Mouse (Mus musculus) embryo, embryonic 10.5 days (tissue): Measurements from ENCODE around the gene Tnip3.

Experiments used
- DNase-seq: peaks from one replicate; pipeline ENCODE4 v3.0.0-alpha.2; 2015; ENCODE audit warnings: low spot score

Tnip3 gene

DNA sequence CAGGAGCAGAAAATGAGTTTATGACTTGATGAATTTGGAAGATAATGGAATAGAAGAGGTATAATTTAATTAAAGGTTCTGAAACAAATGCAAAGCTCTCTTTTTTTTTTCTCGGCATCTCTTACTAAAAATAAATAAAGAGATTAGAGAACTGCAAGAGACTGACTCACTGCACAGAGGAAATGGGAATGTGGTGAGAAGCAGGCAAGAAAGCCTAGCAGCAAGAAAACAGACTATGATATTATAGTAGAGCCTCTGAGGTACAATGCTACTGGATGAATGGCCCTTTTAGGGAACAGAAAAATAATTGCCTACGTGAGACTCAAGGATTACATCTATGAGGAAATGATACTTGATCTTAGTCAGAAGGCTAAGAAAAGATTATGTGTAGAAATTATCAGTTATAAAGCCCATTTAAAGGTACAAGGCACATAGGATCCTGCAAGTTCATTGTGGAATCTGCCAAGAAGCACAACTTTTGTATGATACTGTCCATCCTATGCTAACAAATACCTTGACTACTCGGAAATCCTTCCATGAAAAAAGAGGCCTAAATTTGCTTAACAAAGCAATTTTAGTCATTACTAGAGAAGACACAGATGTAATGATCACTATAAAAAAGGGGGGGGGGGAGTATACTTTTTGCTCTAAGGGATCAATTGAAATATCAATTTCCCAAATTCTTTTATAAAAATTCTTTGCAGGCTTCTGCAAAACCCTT lies 60.4 kb downstream of the Tnip3 start:
- no peak for DNase-seq

DNA sequence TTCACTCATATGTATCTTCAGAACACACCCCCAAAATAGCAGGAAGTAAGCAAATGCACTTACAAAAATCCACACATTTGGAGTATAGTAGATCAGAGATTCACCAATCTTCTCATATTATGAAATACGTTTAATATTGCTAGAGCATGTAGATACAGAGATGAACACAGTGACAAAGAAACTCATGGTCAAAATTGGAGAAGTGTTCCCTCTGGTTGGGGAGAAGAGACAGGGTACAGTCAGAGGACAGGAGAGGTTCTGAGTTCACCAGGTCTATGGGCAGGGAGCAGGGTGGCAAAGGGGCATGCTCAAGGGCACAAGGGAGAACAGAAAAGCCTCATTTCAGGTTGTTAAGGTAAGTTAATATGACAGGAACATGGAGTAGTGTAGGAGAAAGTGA lies 63.7 kb downstream of the Tnip3 start:
- DNase-seq: no peak

DNA sequence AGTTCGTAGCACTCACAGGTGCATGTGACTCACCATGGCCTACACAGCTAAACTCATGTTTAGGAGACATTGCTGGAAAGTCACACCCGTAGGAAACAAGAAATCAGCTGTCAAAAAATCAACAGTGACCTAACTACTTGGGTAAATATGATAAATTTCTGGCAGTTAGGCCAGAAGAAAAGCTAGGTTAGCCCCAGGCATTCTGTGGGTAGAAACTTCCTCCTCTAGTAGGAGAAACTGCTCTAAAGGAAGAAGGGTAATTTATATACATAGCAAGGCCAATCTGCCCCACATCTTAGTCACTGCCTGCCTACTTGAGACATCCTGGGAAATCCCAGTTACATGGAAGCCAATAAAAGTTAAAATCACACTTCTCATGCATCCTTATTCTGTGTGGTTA lies 64.9 kb downstream of the Tnip3 start:
- DNase-seq: no peak

DNA sequence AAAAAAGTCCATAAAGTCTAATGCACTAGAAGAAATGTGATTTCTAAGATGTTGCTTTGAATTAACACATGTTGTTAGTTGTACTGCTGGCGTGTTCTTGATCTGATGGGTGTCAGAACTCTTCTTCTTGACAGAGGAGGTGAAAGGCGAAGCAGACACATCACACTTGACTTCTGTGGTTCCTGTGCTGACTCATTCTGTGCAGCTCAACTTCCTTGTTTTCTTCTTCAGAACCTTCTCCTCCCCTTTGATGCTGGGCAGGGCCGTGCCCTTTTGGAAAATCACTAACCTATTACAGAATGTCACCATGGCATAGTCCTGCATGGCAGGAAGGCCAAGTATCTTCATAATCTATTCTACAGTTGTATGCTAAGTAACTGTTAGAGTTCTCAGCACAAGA lies 69.1 kb downstream of the Tnip3 start:
- DNase-seq: no peak

DNA sequence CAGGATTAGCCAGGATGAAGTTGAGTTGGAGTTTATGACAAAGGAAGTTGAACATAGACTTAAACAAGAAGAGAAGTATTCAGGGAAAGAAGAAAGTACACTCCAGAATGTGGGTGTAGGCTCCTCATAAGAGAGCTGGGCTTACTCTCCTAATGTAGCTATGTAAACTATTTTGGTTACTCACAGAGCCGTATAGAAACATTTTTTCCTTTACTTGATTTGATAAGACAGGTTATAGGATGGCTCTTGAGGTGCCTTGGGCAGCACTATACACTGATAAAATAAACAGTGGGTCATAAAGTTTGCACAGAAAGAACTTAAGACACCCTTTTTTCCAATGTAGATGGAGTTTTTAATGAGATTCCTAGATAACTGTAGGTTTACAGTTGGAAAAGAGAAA lies 70.3 kb downstream of the Tnip3 start:
- DNase-seq: no peak

DNA sequence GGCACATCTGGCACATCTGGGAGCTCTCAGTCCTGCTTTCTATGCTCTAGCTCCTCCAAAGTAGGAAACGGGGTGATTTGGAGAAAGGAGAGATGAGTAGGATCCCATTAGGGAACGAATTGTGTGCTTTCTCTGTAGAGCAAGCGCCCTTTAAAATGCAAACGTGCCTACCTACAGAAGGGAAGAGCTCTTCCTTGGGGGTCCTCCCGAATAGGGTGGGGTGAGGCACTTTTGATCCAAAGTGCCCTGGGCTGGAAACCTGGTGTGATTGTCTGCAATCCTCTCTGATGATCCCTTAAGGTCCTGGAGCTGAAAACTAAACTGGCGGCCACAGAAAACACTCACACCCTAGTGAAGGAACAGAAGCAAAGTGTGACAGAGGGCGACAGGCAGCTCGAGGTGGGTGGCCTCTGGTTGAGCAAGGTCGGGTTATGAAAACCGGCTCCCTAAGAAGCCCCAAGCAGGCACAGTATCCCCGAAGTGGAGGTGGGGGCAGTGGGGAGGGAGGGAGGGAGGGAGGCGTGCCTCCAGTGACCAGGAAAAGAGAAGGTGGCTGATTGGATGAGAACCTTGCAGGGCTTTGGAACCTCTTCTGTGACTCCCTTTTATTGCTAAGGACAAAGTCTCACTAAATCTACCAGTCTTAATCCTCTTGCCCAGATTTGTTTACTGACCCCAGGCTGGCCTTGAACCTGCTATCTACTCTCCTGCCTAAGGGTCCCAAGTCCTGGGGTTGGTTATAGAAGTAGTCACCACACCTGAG lies 72.1 kb downstream of the Tnip3 start:
- DNase-seq: no peak

DNA sequence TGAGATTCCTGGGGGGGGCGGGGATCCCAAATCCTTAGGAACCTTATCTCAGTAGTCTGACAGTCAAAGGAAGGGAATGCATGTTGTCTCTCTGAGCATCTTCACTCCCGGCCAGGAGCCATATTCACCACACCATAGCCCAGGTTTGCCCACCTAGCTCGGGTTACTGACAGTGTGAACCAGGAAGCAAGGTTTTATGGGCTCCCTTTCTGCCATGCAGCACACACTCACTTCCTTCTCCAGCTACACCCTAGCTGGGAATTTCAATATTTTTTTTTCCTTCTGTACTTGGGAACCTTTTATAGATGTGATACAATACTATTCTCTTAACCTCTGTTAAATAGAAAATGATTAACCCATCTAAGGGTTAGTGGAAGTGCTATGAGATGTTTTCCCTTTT lies 73.4 kb downstream of the Tnip3 start:
- no peak for DNase-seq

DNA sequence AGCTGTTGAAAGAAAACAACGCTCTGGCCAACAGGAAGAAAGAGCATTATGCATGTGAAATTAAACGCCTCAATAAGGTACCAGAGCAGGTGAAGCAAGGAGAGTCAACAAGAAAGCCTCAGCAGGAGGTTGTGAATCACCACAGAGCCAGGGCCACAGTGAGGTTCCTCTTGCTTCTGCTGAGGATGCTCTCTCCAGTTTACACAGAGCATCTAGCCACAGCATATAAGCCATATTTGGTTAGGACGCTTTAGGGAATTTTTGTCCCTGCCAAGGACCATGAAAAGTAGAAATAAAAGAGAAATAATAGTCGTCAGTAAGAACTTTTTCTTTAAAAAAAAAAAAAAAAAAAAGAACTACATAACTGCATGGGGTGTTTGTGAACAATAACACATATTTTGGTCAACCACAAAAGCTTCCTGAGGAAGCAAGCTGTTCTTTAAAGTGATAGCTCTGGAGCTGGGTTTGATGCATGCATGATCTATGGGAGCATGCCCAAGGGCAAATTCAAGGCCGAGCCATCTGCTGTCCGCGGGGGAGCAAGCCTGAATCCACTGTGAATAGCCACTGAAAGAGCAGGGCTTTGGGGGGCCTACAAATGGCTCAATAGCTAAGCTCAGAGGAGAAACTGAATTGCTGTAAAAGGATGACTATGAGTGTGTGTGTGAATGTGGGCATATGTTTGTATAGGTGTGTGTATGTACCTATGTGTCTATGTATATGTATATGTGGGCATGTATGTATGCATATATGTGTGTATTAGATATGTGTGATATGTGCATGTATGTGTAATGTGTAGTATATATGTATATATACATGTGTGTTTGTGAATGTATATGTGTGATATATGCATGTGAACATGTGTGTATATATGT lies 75.0 kb downstream of the Tnip3 start:
- peak; percentile 6 for DNase-seq

DNA sequence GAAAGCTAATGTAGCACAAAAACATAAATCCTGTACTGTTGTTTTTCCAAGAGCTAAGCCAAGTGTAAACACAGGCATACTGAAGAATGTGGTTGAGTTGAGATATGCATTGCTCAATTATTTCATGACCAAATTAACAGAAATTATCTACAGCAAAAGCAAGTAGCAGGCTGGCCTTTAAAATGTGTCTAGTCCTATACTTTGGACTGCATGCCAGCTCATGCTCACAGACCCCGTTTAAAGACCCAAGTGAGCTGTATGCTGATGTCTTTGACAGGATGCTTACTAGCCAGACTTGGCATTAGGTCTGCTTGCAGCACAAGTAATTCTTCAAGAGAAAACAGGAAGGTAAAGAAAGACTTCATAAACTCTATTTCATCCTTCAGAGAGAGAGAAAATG lies 75.8 kb downstream of the Tnip3 start:
- DNase-seq: no peak

DNA sequence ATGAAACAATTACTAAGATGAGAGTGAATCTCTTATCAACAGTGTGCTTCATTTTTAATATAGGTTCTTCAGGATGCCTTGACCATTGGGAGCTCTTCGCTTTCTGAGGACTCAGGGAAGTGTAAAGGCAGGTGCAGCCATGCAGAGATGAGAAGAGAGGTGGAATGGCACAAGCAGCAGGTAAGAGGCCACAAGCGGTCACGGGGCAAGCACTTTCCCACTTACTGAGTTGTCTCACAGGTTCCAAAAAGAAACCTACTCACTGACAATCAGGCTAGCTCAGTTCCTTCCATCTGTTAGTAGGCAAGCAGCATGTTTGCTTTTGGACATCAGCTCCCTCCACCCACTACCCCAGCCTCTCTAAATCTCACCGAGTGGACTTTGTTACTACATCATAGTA lies 80.7 kb downstream of the Tnip3 start:
- DNase-seq: no peak

DNA sequence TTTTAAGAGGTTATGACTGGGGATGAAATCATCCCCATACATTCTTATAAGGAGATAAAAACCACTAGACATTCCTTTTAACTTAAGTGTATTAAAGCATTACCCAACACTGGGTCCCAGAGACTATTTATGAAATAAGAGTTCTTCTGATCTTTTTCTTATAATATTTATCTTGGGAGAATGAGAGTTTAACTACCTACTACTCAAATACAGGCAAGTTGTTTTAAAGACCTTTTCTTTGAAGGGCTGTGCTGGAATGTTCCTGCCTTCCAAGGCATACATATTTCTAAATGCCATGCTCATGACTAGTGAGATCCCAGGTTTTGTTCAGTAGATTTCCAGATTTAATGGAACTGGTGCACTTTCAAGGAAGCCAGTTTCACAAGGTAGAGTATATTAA lies 81.8 kb downstream of the Tnip3 start:
- no peak for DNase-seq

DNA sequence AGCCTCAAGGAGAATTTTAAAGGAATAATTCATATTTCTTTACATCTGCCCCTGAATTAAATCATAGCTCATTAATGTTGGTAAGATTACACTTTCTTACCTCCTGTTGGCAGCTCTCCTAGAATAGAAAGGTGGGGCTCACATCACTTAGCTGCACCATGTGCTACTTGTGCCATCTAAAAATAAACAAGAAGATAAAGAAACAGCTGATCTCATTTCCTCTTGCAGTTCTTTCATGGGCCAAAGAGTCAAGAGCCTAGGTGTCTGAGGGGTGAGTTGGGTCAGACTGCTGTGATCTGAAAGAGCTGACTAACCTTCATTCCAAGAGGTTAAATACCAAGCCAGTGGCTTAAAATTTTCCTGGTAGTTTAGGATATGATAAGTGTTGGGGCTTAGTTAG lies 86.7 kb downstream of the Tnip3 start:
- DNase-seq: no peak

DNA sequence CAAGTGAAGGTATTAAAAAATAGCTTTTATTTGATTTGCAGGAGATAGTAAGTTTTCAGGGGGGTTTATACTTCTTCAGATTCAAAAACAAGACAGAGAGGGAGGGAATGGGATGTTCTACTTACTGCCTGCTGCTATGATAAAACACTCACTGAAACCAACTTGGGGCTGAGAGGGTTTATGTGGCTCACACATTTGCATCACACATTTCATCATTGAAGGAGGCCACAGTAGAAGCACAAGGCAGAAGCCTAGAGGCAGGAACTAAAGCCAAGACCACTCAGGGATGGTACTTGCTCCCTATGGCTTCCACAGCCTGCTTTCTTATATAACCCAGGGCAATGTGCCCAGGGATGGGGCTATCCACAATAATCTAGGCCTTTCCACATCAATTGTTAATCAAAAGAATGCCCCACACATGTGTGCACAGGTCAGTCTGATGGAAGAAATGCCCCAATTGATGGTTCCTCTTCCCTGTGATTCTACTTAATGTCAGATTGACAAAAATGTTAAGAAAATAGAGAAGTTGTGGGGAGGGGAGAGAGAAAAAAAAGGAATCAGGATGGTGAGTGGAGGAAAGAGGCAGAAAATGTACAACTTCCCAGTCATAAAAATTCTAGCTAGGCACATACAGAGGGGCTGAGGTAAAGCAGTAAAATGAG lies 88.9 kb downstream of the Tnip3 start:
- DNase-seq: no peak

DNA sequence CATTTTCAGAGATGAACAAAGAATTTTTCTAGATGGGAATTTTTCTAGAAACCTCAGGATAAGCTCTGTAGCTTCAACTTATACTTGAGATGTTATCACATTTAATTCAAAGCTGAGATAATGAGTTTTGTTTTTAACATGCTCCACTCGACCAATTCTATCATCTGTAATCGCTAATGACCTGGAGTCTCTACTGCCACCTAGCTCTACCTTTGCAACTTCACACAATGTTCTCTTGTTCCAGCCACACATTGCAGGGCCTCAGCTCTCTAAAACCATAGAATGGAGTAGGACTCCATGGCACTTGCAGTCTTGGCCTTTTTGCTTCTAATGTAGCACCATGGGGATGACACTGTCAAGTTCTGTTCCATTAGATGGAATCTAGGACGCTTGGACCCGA lies 90.5 kb downstream of the Tnip3 start:
- no peak for DNase-seq

DNA sequence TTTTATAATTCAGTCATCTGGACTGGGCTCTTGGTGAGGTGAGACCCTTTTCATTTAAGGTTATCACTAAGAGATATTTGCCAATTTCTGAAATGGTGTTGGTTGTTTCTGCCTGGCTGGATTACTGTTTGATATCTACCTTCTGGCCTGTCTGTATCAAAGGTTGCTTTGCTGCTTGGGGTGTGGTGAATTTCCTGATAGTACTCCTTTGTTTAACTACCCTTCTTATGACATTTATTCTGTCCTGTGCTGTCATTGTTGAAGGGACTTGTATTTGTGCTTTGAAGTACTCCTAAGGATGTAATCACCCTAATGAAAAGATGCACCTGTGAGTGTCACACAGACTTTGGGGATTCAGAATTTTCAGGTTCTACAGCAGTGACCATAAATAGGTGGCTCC lies 96.1 kb downstream of the Tnip3 start:
- DNase-seq: no peak

DNA sequence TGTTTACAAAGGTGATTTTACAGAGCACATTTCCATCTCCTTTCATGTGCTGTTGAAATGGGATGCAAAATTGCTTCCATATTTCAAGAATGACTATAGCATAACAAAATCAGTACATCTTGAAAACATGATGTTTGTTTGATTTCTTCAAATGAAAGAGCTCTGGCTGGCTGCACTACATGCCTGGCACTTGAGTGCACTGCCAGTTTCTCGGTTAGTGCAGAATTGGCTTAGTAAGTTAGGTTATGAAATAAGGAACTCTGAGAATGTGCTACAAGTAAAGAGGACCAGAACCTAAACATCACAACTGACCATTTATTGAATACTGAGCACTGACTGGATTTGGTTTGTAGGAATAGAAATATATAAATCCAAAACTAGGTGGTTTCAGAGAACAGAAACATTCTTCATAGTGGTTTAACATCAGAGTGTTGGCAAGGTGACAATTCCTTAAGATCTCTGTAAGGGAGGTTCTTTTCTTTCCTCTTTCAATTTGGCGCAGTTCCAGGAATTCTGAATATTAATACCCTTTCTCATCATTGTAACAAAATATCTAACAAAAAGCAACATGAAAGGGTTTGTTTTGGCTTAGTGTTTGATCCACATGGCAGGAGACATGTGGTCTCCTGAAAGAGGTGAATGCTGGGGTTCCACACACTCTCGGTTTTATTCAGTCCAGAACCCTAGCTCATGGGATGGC lies 98.1 kb downstream of the Tnip3 start:
- DNase-seq: no peak

DNA sequence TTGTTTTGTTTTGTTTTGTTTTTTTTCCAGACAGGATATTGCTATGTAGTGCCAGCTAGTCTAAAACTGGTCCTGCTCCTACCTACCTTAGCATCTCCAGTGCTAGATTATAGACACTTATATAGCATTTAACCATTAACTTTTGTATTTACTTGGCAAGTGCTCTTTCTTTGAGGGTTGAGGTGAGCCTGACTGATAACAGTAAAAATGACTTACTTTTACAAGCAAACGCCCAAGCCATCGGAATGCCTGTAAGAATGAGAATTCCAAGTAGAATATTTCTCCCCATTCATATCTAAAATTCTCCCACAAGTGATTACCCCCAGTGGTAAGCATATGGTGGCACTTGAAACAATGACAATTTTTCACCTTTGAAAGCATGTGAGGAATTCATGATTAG lies 105.5 kb downstream of the Tnip3 start:
- DNase-seq: no peak

DNA sequence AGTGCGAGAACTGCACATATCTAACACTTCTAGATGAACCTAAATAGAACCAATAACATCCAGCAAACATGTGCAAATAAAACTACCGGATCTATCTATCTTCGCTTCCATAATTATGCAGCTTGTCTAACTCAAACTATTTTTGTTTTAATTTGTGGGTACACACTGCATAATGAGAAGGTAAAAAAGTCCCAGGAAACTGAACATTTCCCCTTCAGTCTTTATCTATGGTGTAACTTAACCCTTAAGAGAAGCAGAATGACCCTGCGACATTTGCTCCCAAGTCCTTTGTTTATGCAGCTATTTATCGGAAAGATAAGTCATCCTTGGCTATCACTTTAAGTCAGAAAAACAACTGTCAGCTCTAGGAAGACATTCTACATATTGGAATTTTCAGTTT lies 107.1 kb downstream of the Tnip3 start:
- no peak for DNase-seq

DNA sequence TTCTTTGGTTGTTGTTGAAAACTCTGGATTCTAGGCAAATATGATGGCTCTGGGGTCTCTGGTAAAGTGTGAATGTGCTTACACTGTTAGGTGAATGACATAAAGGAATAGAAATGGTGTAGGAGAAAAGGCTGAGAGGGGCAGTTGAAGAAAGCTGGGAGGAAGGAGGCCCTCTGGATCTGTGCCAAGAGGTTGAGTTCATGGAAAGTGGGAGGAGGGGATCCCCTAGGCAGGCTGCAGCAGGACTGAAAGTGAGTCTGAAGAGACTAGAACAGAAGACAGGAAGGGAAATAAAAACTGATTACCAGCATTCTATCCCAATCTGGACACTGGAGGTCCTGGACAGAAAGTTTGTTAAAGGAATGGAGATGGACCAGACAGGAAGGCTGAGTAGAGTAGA lies 117.3 kb downstream of the Tnip3 start:
- DNase-seq: no peak

DNA sequence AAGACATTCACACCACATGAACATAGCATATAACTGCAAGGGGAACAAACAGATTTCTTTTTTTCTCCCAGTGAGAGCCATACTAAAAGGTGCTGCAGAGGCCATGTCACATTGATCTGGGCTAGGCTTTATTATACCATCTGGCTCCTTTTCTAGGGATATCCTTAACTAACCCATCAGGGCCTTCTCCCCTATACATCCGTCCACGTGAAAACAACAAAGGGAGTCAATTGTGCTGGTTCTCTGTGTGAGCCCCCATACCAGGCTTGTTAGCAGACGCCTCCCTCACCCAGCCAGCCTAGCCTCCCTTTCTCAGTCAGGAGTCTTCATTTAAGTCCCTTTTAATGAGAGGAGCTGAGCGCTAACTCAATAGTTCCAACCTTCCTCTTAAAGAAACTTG lies 119.0 kb downstream of the Tnip3 start:
- DNase-seq: no peak

DNA sequence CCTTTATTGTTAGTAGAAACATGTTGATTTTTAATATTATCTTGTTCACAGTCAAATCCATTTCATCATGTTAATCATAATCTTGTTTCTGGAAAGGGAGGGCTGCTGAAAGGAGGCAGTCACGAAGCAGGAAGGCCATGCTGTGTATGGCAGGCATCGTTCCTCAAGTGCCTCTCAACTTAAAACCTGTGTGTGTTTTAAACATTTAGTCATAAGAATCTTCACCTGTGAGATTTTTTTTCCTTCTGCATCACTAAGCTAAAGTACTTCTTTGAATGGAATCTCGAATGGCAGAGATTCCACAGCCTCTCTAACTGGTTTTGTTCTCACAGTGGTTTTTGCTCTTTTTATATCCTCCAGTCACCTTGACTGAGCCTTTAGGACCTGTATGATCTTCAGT lies 121.3 kb downstream of the Tnip3 start:
- DNase-seq: no peak

DNA sequence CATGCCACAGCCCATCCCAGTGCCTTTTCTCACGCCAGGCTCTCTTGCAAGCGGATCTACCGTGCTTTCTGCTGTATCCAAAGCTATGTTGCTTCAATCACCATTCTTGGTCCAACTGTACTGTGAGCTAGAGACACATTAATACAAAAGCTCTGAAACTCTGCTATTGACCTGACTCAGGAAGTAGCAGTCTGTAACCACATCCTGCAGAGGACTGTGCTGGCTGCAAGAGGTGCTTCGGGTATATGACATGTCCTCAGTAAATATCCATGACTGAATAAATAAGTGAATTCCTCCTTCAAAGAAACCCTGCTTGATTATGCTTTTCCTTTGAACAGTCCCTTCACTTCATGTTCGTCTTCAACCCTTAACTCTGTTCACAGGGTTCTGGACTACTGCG lies 122.6 kb downstream of the Tnip3 start:
- DNase-seq: no peak
